ENCODE assay signal across 9 mouse cellular contexts in genomic region chr4:63233557-63234452, GRCm38 (mm10). TPM values are rescaled to one million over a fixed set of nuclear protein-coding genes. Genes with fewer than 3 reads are reported as not detected.
DNase-seq lines count a peak whose midpoint lies in the region; ATAC-seq and TF ChIP-seq lines count a peak whose summit lies in the region.
"Had no signal": no experiment of that assay in that cellular context is flagged by ENCODE, and none has a peak within 500 bp of the region (broad histone marks: within the 10 kb centered on the region; RNA-seq: fewer than 3 reads in every experiment).

No protein-coding gene starts in this region.

- WGBS in liver, adult 2 months, result 75% methylated on average over 7 of the region's 7 CpGs
- WGBS in liver, embryonic 11.5 days, result 82% methylated on average over 7 of the region's 7 CpGs
- 63% methylated on average over 7 of the region's 7 CpGs for WGBS in embryonic facial prominence, embryonic 14.5 days
- 47% methylated on average over 7 of the region's 7 CpGs for WGBS in intestine, embryonic 16.5 days
- WGBS in forebrain, postnatal 0 days, result 58% methylated on average over 7 of the region's 7 CpGs

- H3K27me3 ChIP-seq in liver, adult 2 months (ENCODE audit: control insufficient read depth, insufficient read depth, low read length), result no peaks in the 10 kb centered on the region
- H3K27me3 ChIP-seq in liver, embryonic 11.5 days (replicated peaks; ENCODE audit: control insufficient read depth, insufficient read depth, low read length), result no peaks in the 10 kb centered on the region
- H3K27me3 ChIP-seq in embryonic facial prominence, embryonic 14.5 days (replicated peaks; ENCODE audit: control insufficient read depth, insufficient read depth, low read length), result no peaks in the 10 kb centered on the region
- no peaks in the 10 kb centered on the region for H3K27me3 ChIP-seq in intestine, embryonic 16.5 days (replicated peaks; ENCODE audit: control insufficient read depth, insufficient read depth, low read length)
- H3K27me3 ChIP-seq in forebrain, postnatal 0 days (ENCODE audit: insufficient read depth, low read length), result no peaks in the 10 kb centered on the region

- DNase-seq in liver, adult 2 months (ENCODE audit: extremely low read depth, low read depth, low spot score), result no peak
- DNase-seq in liver, embryonic 11.5 days (ENCODE audit: low spot score), result no peak
- DNase-seq in embryonic facial prominence, embryonic 14.5 days (ENCODE audit: low spot score), result peak; percentile 86
- peak; percentile 54 for DNase-seq in lung, postnatal 14 days
- no peak for DNase-seq in layer of hippocampus, adult 18-20 months (ENCODE audit: low spot score in 2 of 2)
- no peak for DNase-seq in thymus, postnatal 14 days
- DNase-seq in forebrain, postnatal 0 days, result no peak

- no peaks in the 10 kb centered on the region for H3K79me2 ChIP-seq in liver, adult 2 months (ENCODE audit: control insufficient read depth, insufficient read depth, low read length)

- H3K9me3 ChIP-seq in liver, embryonic 11.5 days (ENCODE audit: control insufficient read depth, low read length), result no peaks in the 10 kb centered on the region
- no peaks in the 10 kb centered on the region for H3K9me3 ChIP-seq in embryonic facial prominence, embryonic 14.5 days (ENCODE audit: control insufficient read depth, low read length)
- H3K9me3 ChIP-seq in intestine, embryonic 16.5 days (ENCODE audit: control insufficient read depth, low read length), result no peaks in the 10 kb centered on the region
- H3K9me3 ChIP-seq in forebrain, postnatal 0 days (ENCODE audit: low read length), result no peaks in the 10 kb centered on the region
- H3K9me3 ChIP-seq: megakaryocyte, embryonic 14.5 days had no signal

- no peak for TF ChIP-seq CTCF in liver, adult 2 months (IDR thresholded peaks at IDR 0.05; ENCODE audit: low read depth, low read length)
- no peak for TF ChIP-seq CTCF in forebrain, postnatal 0 days (IDR thresholded peaks at IDR 0.05; ENCODE audit: low read depth)

- H3K27ac ChIP-seq in liver, adult 2 months (replicated peaks; ENCODE audit: insufficient read depth, low read depth, low read length), result peak overlapping the region; percentile 64
- H3K27ac ChIP-seq in liver, embryonic 11.5 days (ENCODE audit: low read depth, low read length), result no peak overlapping the region
- no peak overlapping the region for H3K27ac ChIP-seq in embryonic facial prominence, embryonic 14.5 days (replicated peaks; ENCODE audit: low read depth, low read length)
- peak overlapping the region; percentile 84 for H3K27ac ChIP-seq in intestine, embryonic 16.5 days (ENCODE audit: low read length)
- H3K27ac ChIP-seq in forebrain, postnatal 0 days (ENCODE audit: low read depth, low read length), result no peak overlapping the region

- no peak for TF ChIP-seq POLR2A in liver, adult 2 months (IDR thresholded peaks at IDR 0.05; ENCODE audit: extremely low read depth, insufficient read depth, low read length)

- peaks cover 71% of the 10 kb centered on the region for H3K4me1 ChIP-seq in liver, adult 2 months (ENCODE audit: control insufficient read depth, insufficient read depth, low read length)
- H3K4me1 ChIP-seq in liver, embryonic 11.5 days (replicated peaks; ENCODE audit: control insufficient read depth, insufficient read depth, low read length), result peaks cover 6% of the 10 kb centered on the region; the same call in 1 of the 2 replicates
- H3K4me1 ChIP-seq in embryonic facial prominence, embryonic 14.5 days (ENCODE audit: control insufficient read depth, insufficient read depth, low read length), result peaks cover 48% of the 10 kb centered on the region
- peaks cover 56% of the 10 kb centered on the region for H3K4me1 ChIP-seq in intestine, embryonic 16.5 days (ENCODE audit: control insufficient read depth, insufficient read depth, low read length)
- no peaks in the 10 kb centered on the region; the same call in 1 of the 2 replicates for H3K4me1 ChIP-seq in forebrain, postnatal 0 days (ENCODE audit: insufficient read depth)

- H3K4me2 ChIP-seq in liver, embryonic 11.5 days, result no peak overlapping the region
- H3K4me2 ChIP-seq in embryonic facial prominence, embryonic 14.5 days (ENCODE audit: low read depth, low read length), result no peak overlapping the region
- H3K4me2 ChIP-seq in intestine, embryonic 16.5 days (ENCODE audit: low read depth, low read length), result no peak overlapping the region
- H3K4me2 ChIP-seq in forebrain, postnatal 0 days (ENCODE audit: low read depth), result no peak overlapping the region

- H3K36me3 ChIP-seq in liver, adult 2 months (ENCODE audit: control insufficient read depth, insufficient read depth, low read length), result no peaks in the 10 kb centered on the region
- H3K36me3 ChIP-seq in liver, embryonic 11.5 days (ENCODE audit: control insufficient read depth, insufficient read depth, low read length), result no peaks in the 10 kb centered on the region; the same call in 1 of the 2 replicates
- H3K36me3 ChIP-seq in embryonic facial prominence, embryonic 14.5 days (ENCODE audit: control insufficient read depth, insufficient read depth, low read length), result peaks cover 50% of the 10 kb centered on the region; the same call in 1 of the 2 replicates
- H3K36me3 ChIP-seq in intestine, embryonic 16.5 days (ENCODE audit: control insufficient read depth, insufficient read depth, low read length), result peaks cover 5% of the 10 kb centered on the region; the same call in 1 of the 2 replicates
- H3K36me3 ChIP-seq in forebrain, postnatal 0 days (ENCODE audit: insufficient read depth), result no peaks in the 10 kb centered on the region

- ATAC-seq in liver, embryonic 11.5 days (replicated peaks; ENCODE audit: low FRiP score), result no peak
- ATAC-seq in embryonic facial prominence, embryonic 14.5 days (ENCODE audit: low read depth), result peak; percentile 42
- ATAC-seq in intestine, embryonic 16.5 days, result peak; percentile 26
- ATAC-seq in forebrain, postnatal 0 days, result no peak

- no peak overlapping the region for H3K9ac ChIP-seq in liver, adult 2 months (ENCODE audit: low read depth, low read length)
- H3K9ac ChIP-seq in liver, embryonic 11.5 days (ENCODE audit: low read depth, low read length), result no peak overlapping the region
- no peak overlapping the region for H3K9ac ChIP-seq in embryonic facial prominence, embryonic 14.5 days (ENCODE audit: low read depth, low read length)
- peak overlapping the region; percentile 31; the same call in 1 of the 2 replicates for H3K9ac ChIP-seq in intestine, embryonic 16.5 days (ENCODE audit: low read depth, low read length)
- no peak overlapping the region for H3K9ac ChIP-seq in forebrain, postnatal 0 days

- H3K4me3 ChIP-seq in liver, adult 2 months (ENCODE audit: insufficient read depth, low read depth, low read length), result no peak overlapping the region
- H3K4me3 ChIP-seq in liver, embryonic 11.5 days (ENCODE audit: low read depth, low read length), result no peak overlapping the region
- no peak overlapping the region for H3K4me3 ChIP-seq in embryonic facial prominence, embryonic 14.5 days (ENCODE audit: low read depth, low read length)
- H3K4me3 ChIP-seq in intestine, embryonic 16.5 days (ENCODE audit: low read length), result no peak overlapping the region
- no peak overlapping the region for H3K4me3 ChIP-seq in forebrain, postnatal 0 days (ENCODE audit: low read depth, low read length)
- H3K4me3 ChIP-seq: megakaryocyte, embryonic 14.5 days had no signal

RNA-seq across cellular contexts. Expression of gene Col27a1, which starts 20.0 kb away (rescaled TPM):
- 1.7 and 2.2 TPM in 2 replicates for total RNA-seq in liver, adult 2 months (2014; rRNA removed)
- polyA plus RNA-seq in liver, adult 2 months (2012; rRNA removed), result 4.1 and 5.4 TPM in 2 replicates
- 5.0 and 6.4 TPM in 2 replicates for polyA plus RNA-seq in liver, embryonic 11.5 days (2014; fragmentation: Nextera tagmentation; extraction: Ambion mirVana)
- 23.5 and 25.6 TPM in 2 replicates for polyA plus RNA-seq in embryonic facial prominence, embryonic 14.5 days (2014; fragmentation: Nextera tagmentation; extraction: Ambion mirVana)
- polyA plus RNA-seq in intestine, embryonic 16.5 days (2015; fragmentation: Nextera tagmentation; extraction: Ambion mirVana), result 8.1 and 9.6 TPM in 2 replicates
- total RNA-seq in layer of hippocampus, adult 18-20 months (2021), result 1 to 10 TPM; 4.0 to 4.5 TPM
- total RNA-seq in forebrain, postnatal 0 days (2014; rRNA removed), result 2.2 and 5.3 TPM in 2 replicates
- 0.33 and 0.56 TPM in 2 replicates for polyA plus RNA-seq in forebrain, postnatal 0 days (2015; fragmentation: Nextera tagmentation; extraction: Ambion mirVana)

Comparison
In these comparisons a context has a peak if more than half of its experiments do, and no peak if none do; other contexts are left out.
1. H3K27ac ChIP-seq: peak in liver, adult 2 months (single experiment) and intestine, embryonic 16.5 days (single experiment); none in liver, embryonic 11.5 days (single experiment), embryonic facial prominence, embryonic 14.5 days (single experiment) and forebrain, postnatal 0 days (single experiment).
2. DNase-seq: peak in embryonic facial prominence, embryonic 14.5 days (single experiment) and lung, postnatal 14 days (single experiment); none in liver, adult 2 months (single experiment), liver, embryonic 11.5 days (single experiment), layer of hippocampus, adult 18-20 months (0 of 2), thymus, postnatal 14 days (single experiment) and forebrain, postnatal 0 days (single experiment).
3. ATAC-seq: peak in embryonic facial prominence, embryonic 14.5 days (single experiment) and intestine, embryonic 16.5 days (single experiment); none in liver, embryonic 11.5 days (single experiment) and forebrain, postnatal 0 days (single experiment).